Mouse (Mus musculus) gastrocnemius, postnatal 25 days (tissue): ENCODE measurements around the gene Gm20388. TPM values are rescaled to one million over a fixed set of nuclear protein-coding genes. Genes with fewer than 3 reads are reported as not detected.

Experiments
- DNase-seq: peaks from one replicate; pipeline ENCODE4 v3.0.0; 2022
- total RNA-seq, 2 experiments: library from RNA; stranded (reverse); gene quantifications; 1 replicate in 1 of 2; 2 replicates in 1 of 2; pipeline ENCODE4 v1.2.3; 2021

Gm20388 gene
- total RNA-seq, 2 experiments from 2014 or later, result 6.7 TPM; not detected in 1

DNA sequence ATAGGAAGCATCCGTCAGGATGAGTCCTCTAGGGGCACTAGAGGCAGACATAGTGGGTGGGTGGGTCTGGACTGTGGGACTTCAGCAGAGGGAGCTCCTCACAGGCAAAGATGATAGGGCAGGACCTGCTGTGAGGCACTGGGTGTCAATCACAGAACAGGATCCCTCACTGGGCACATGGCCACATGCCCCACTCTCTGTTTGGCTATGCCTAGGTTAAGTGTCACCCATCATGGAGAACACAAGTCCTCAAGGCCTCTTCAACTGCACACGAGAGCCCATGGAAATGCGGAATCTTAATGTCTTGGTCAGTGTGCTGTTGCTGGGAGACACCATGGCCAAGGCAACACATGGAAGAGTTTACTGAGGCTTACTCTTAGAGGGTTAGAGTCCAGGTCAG lies 2617.3 kb downstream of the Gm20388 start:
- DNase-seq, result no peak

DNA sequence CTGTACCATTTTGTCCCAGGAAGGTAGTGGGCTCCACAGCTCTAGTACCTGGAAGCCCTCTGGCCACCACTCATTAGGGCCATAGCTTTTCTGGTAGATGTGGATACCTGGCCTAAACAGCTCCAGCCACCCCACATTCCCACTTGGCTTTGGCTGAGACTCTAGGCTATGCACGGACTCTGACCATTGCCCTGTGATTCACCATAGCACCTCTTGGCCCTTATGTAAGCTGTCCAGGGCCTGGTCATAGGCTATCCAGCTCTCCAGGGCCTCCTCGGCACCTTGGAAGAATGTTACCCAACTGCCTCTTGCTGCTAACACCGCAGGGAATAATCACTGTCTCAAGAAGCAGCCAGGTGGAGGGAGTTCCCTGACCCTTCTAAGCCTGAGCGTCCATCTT lies 2618.5 kb downstream of the Gm20388 start:
- no peak for DNase-seq

DNA sequence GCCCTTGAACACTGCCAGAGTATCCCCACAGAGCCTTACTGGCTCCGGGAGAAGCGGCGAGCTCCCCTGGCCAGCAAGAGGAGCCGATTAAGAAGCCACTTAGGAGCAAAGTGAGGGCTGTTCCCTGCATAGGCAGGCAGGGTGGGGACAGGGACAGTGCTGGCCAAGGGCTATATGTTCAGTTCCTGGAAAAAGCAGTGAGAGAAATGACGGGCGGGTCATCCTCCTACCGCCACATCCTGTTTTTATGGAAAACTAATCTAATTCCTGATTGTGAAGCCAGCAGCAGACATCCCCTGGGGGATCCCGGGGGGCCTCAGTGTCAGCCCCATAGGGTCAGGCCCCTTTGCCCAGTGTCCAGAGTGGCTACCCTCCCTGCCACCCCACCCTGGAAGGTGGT lies 2620.7 kb downstream of the Gm20388 start:
- no peak for DNase-seq

DNA sequence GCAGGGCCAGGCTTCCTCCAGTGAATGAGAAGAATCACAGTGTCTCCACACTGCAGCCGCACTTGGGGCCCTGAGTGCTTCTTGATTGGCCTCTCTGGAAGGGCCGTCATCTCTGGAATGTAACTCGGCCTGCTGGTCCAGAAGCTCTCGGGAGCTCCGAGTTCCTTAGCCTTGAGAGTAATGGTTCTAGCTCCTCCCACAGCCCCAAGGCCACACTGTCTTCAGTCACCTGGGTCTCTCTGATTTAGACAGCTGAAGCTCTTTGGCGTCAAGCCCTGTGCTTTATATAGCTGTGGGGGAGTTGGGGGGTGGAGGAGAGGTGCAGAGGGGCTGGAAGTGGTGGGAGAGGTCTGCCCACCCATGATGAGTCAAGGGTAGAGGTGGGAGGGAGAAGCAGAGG lies 2626.4 kb downstream of the Gm20388 start:
- DNase-seq, result no peak

DNA sequence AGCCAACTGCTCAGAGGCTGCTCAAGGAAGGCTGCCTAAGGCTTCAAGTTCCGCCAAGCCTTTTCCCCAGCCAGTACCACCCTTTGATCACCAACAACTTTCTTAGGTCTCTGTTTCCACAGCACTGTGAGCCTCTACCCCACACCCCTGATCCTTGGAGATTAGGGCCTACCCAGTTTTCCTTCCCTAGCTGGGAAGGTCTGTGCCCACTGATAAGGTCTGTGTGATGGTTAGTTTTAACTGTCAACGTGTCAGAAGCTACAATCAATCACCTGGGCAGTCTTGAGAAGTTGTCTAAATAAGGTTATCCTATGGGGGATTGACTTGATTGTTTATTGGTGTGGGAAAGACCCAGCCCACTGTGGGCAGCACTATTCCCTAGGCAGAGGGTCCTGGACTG lies 2627.2 kb downstream of the Gm20388 start:
- DNase-seq, result no peak

DNA sequence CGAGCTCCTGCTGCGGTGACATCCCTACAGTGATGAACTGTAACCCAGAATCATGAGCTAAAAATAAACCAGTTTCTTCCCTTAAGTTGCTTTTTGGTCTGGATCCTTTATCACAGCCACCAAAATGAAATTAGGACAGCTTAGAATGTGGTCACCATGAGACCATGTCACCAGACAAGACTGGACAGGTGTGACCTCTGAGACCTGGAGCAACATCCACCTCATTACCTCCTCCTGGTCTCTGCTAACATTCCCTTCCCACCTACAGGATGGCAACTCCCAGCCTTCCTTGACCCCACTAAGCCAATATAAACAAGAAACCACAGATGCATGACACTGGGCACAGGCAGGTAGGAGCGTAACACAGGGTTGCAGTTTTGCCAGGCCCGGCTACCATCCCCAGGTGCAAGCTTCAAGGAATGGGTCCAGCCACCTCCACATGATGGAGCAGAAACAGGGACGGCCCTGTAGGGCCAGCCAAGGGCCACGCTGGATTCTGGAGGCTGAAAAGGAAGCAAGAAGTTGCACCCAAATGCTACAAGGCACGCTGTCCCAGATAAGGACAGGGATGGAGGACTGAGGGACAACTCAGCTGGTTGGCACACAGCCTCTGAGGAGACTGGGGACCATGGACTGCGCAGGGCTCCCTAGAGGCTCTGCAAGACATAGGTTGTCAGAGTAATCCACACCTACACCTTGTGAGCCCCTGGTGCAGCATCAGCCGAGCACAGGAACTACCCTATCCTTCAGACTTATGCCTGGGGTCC lies 2627.9 kb downstream of the Gm20388 start:
- DNase-seq, result no peak

DNA sequence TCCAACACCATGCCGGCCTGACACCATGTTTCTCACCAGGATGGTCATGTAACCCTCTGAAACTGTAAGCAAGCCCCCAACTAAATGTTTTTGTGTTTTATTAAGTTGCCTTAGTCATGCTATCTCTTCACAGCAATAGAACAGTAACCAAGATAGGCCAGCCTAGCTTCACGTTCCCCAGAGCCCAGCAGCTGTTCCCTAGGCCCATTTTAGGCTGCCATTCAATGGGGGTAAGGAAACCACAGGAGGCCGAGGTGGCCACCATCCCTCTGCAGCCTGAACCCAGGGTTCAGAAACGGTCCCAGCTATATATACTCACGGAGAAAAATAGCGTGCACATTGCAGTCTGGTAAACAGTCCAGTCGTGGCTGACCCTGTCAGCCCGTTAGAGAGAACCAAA lies 2633.5 kb downstream of the Gm20388 start:
- DNase-seq, result no peak

DNA sequence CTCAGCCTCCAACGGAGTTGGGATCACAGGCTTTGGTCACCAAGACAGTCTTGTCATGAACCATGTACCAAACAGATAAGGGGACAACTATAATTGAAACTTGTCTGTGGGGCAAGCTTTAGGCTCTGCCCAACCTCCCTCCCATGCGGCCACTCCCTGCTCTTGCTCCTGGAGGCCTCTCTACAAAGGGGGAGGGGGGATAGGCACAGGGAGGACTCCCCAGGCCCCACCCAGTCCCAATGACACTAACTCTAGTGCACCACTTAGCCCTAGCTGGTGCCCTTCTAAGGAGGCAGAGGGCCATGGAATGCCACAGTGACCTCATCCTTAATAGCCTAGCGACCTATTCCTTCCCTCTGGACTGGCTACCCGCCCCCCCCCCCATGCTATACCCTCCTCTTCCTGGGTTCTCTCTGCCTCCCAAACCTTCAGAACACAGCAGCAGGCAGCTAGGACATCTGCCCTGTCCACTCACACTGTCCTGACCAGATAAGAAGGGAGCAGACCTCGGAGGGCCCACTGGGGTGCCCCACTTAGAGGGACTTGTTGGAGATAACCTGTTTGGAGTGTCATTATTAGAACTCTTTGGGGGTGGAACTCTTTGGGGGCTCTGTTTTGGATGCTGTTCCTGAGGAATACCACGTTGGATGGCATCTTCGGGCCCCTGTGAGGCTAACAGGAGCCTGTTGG lies 2635.6 kb downstream of the Gm20388 start:
- DNase-seq, result no peak

DNA sequence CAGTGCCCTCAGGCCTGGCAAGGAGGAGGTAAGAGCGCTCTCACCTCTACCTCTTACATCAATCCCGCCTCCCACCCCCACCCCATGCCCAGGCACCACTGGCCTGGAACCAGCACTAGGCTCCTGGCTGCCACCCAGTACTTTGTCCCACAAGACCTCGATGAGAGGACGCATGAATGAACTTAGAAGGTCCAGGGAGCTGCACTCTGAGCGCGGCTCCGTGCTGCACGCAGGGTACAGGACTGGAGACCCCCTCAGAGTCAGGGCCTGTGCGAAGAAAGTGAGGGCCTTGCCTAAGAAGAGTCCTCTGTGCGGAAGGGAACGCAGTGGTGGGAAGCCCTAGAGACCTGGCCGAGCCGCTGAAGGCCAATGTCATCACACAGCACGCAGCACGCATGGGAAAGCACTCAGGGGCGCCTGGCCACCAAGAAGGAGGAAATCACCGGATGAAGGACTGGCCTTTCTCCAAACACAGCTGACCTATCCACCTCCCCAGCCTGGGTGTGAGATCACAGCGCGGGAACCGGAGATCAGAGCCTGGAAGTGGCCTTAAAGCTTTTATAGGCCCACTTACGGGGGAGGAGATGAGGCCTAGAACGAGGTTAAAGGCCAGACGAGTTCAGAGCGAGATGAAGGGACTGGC lies 2636.3 kb downstream of the Gm20388 start:
- peak; percentile 63 for DNase-seq

DNA sequence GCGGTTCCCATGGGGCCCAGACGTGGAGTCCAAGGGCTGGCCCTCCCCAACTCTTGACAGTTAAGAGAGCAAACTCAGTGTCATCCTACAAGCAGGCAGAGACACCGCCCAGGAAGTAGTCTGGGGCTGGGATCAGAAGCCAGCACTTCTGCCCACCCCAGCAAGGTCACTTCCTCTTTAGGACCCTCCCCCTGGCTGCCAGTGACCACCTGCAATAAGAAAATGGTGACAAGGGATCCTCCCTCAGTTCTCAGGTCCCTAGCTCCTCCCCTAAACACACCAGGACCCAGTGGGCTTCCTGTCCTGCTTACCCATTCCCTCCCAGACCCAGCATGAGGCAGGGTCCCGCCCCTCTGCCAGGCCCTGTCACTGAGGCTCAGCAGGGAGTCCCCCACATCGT lies 2637.2 kb downstream of the Gm20388 start:
- DNase-seq, result no peak

DNA sequence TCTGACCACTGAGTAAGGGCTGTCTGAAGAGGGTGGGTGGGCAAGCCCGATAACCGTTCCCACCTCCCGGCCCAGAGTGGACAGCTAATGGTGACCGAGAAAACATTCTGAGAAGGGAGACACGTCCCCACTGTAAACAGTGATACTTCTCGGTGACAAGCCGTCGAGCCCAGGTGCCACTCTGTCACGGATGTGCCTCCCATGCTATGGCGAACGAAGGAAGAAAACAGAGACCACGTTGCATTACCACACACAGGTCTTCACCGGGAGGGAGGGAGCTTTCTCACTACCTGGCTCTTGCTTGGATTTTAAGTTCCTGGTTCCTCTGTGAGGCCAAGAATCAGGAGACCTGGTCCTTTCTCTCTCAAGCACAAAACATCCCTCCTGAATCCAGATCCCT lies 2637.7 kb downstream of the Gm20388 start:
- DNase-seq, result no peak

DNA sequence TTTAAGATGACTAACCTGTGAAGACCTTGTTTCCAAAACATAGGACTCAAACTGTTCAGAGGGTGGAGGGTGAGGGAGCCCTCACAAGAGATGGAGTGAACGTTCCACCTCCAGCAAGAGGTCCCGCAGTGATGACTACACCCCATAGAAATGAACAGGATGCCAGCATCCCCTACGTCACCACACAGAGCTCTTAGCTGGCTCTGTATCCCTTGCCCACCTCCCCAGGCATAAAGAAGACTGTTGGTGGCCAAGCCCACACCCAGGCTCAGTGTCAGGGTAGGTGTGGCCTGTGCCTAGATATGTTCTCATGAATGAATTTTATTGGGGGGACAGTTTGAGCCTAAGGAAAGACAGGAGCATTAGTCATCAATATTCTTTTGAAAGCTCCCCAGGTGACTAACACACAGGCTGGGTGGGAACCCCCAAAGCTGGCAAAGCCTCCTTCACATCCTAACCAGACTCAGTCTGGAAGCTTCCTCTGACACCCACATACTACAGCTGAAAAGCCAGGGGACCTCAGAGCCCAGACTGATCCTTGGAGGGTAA lies 2638.3 kb downstream of the Gm20388 start:
- DNase-seq, result no peak

DNA sequence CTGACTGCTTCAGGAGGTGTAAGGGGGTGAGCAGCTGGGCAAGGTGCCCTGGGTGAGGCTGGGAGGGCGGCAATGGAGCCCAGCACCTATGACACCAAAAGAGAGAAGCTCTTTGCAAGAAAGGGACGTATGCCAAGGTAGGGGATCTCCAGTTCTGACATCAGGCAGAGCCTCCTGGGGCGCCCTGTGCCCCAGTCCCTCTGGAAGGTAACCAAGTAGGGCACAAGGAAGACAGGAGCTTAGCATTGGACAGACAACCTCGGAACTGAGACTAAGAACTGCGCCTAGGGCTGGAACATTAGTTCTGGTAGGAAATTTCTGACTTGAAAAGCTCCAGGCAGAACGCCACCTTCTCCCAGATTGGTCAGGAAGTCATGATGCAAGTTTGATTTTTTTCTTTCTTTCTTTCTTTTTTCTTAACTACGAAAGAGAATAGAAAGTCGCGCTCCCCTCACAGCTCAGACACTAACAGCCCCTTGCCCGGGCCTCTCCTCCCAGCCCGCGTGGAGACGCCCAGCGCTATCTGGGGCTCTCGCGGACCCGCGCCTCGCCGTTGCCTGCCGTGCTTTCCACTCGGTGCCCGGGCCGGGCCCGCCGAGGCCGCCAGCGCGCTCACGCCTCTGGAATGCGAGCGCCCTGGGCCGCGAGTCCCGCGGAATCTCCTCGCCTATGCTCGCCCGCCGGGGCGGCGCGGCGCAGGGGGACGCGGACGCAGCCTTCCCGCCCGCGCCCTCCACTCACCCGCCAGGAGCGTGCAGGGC lies 2639.8 kb downstream of the Gm20388 start:
- no peak for DNase-seq

DNA sequence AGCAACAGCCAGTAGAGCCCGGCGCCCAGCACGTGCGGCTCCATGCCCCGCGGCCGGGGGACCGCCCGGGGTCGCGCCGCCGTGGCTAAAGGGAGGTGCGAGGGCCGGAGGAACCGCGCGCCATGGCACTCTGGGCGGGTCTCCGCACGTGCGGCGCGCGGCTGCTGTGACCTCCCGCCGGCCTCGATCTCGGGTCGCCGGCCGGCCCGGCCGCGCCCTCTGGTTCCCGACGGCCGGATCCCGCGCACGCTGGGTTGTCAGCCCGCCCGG lies 2640.3 kb downstream of the Gm20388 start:
- DNase-seq, result no peak

DNA sequence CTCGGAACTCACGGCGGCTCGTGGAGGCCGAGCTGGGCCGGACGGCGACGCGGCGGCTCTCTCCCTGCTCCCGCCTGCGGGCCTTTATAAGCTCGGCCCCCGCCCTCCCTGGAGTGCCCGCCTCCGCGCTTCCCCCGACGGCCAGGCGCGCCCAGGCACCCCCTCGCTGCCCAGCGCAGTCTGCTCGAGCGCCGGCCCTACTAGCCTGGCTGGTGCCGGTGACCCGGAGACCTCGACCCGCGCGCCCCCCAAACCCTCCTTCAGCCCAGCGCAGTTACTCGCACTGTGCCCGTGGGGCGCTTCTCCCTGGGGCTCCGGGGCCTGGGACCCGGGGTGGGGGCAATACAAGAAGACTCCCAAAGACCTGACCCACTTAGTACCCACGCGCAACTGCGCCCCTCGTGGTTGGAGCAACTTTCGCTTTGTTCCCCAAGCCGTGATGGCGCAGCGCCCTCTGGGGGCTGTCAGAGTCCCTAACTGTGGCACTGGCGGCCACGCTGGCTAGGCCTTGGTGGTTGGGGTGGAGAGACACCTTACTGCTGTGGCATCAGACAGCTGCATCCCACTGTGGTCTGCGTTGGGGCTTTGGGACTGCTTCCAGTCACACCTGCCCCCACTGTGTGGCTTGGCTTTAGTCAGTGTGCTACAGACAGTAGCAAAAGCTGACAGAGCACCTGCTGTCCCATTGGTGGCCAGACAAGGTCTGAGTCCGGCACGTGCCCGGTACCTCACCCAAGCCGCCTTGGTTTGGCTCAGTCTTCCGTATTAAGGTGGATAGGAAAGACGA lies 2640.8 kb downstream of the Gm20388 start, which contains the start of gene Piezo1:
Gene Piezo1 (minus strand): TSS at position 65 of the 787 bp plus-strand sequence.
- peak; percentile 87 for DNase-seq

DNA sequence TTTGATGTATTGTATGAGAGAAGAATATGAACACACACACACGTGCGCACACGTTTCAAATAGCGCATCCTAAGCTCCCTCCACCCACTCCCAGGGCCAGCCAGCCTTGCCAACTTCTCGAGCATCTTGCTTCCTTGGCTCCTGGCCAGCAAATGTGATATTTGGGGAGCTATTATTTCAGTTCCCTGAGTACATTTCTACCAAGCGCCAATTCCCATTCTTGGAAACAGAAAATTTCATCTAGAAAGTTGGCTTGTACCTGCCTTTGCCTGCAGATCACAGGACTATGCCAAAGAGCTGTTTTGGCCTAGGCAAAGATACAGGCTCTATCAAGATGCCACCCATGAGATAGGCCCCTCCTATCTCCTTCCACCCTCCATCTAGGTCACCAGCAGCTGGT lies 2644.1 kb downstream of the Gm20388 start:
- no peak for DNase-seq

DNA sequence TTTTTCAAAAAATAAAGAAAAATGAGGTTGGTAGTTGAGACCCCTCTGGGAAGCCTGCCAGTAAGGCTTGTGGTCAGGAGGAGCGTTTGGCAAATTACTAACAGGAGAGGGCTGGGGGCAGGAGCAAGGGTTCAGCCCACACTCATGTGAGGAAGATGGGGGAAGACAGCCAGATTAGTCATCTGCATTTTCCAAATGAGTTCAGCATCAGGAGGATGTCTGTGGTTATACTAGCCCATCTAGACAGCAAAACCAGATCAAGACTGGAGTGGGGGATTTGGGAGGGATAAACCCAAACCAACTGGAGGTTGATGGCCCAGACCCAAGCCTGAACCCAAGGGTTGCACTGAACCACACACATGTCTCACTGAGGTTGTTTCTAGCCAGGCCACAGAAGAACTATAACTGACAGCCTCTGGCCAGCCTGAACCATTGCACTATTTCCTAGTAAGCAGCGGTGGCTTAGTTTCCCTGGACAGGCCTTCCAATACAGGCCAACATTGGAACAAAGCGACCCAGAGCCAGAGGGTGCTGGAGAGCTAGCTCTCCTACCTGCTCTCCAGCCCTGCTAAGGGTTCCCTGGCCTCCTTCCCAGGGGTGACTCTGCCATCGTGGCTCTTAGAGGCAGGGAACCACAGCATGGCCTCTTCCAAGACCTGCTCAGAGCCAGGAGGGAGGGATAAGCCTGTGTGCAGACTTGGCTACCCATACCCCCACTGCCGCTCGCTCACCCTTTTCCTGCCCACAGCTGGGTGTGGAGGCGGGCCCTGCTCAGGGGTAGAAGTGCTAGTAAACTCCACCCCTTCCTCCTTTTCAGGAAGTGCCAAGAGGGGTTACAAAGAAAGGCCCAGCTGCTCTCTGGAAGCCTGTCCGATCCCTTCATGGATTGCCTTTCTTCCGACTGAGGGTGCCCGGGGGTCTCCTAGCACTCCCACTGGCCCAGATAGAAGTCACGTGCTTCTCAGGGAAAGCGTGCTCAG lies 2645.7 kb downstream of the Gm20388 start:
- peak; percentile 78 for DNase-seq

DNA sequence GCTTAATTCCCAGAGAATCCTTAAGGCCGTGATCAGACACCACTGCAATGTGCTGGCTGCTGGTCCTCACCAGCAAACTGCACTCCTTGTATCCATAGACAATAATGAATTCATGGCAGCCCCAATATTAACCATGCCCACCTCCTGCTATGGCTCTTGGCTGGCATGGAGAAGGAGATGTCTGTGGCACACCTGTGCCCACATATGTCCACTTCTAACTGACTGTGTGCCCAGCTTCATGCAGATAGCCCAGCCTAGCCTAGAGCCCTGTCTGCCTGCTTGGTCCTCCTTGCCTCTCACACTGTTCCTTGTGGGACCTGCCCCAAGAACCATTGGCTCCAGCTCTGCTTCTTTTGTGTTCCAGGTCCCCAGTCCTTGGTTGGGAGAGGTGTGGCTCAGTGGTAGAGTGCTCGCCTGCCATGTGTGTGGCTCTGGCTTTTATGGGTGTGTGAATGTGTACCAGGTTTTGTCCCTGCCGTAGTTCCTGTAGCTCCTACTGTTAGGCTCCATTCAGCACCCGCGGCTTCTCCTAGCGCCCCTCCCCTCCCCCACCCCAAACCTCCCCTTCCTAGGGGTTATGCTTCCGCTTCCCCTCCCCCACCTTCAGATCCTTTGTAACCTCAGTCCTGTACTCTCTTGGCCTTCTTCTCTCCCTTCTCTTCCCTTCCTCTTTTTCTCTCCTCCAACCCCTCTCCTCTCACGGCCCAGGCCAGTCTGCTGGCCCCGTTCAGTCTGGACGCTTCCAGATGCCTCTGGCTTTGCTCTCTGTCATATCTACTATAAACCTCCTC lies 2646.8 kb downstream of the Gm20388 start:
- DNase-seq, result no peak

DNA sequence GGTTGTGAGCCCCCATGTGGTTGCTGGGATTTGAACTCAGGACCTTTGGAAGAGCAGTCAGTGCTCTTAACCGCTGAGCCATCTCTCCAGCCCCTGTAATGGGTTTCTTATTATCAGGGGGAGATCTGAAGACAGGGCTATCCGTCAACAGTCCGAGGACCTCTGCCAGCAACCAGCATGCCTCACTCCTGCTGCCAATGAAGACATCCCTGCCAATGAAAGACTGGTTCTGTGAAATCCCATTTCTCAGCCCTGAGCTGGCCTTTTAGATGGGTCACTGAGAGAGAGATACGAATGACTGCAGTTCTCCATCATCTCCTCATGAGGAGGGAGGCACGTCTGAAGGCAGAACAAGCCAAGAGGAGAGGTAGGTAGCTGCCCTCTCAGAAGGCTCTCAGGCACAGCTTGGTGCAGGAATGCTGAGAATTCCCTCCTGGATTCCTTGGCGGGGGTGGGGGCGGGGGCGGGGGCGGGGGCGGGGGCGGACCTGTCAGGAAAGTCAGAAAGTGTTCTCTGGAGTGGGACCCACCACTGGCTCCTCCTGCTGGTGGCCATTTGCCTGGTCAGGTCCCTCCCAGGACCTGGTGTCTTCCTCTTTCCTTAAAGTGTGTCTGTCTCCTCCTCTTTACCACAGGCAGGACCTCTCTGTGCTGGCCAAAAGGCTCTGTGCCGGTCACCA lies 2648.2 kb downstream of the Gm20388 start:
- DNase-seq, result no peak
